Comparison of ENCODE assay signal across 8 mouse cellular contexts in genomic region chr19:3946715-3947114, GRCm38 (mm10). TPM values are rescaled to one million over a fixed set of nuclear protein-coding genes. Genes with fewer than 3 reads are reported as not detected.
DNase-seq lines count a peak whose midpoint lies in the region; ATAC-seq and TF ChIP-seq lines count a peak whose summit lies in the region.

No protein-coding gene starts in this region.

- no peak overlapping the region for H3K4me2 ChIP-seq in hindbrain, embryonic 11.5 days (replicated peaks; ENCODE audit: low read depth, low read length)
- no peak overlapping the region for H3K4me2 ChIP-seq in hindbrain, embryonic 13.5 days
- no peak overlapping the region for H3K4me2 ChIP-seq in forebrain, embryonic 11.5 days (ENCODE audit: low read depth, low read length, severe bottlenecking)
- H3K4me2 ChIP-seq in hindbrain, embryonic 16.5 days (ENCODE audit: low read length) = no peak overlapping the region
- H3K4me2 ChIP-seq in midbrain, embryonic 13.5 days (replicated peaks) = no peak overlapping the region

- no peak overlapping the region for H3K27ac ChIP-seq in hindbrain, embryonic 11.5 days (ENCODE audit: low read depth, low read length)
- no peak overlapping the region for H3K27ac ChIP-seq in hindbrain, embryonic 13.5 days
- no peak overlapping the region for H3K27ac ChIP-seq in bone marrow macrophage, adult 2 months (ENCODE audit: insufficient read depth, low read depth, low read length)
- H3K27ac ChIP-seq in forebrain, embryonic 11.5 days (ENCODE audit: low read depth, low read length) = no peak overlapping the region
- H3K27ac ChIP-seq in hindbrain, embryonic 16.5 days (ENCODE audit: low read depth, low read length) = no peak overlapping the region
- no peak overlapping the region for H3K27ac ChIP-seq in midbrain, embryonic 13.5 days

- H3K4me1 ChIP-seq in hindbrain, embryonic 11.5 days (replicated peaks; ENCODE audit: control insufficient read depth, insufficient read depth, low read length) = no peaks in the 10 kb centered on the region; the same call in 1 of the 2 replicates
- no peaks in the 10 kb centered on the region for H3K4me1 ChIP-seq in hindbrain, embryonic 13.5 days (replicated peaks)
- peaks cover 24% of the 10 kb centered on the region for H3K4me1 ChIP-seq in bone marrow macrophage, adult 2 months (ENCODE audit: control insufficient read depth, insufficient read depth, low read length)
- H3K4me1 ChIP-seq in forebrain, embryonic 11.5 days (replicated peaks; ENCODE audit: control insufficient read depth, insufficient read depth, low read length) = no peaks in the 10 kb centered on the region
- no peaks in the 10 kb centered on the region for H3K4me1 ChIP-seq in hindbrain, embryonic 16.5 days (ENCODE audit: control insufficient read depth, insufficient read depth, low read depth, low read length)
- peaks cover 3% of the 10 kb centered on the region for H3K4me1 ChIP-seq in midbrain, embryonic 13.5 days (replicated peaks)

- H3K9me3 ChIP-seq in hindbrain, embryonic 11.5 days (ENCODE audit: control insufficient read depth, low read length) = no peaks in the 10 kb centered on the region
- no peaks in the 10 kb centered on the region for H3K9me3 ChIP-seq in hindbrain, embryonic 13.5 days
- no peaks in the 10 kb centered on the region for H3K9me3 ChIP-seq in forebrain, embryonic 11.5 days (ENCODE audit: control insufficient read depth, low read length)
- no peaks in the 10 kb centered on the region for H3K9me3 ChIP-seq in hindbrain, embryonic 16.5 days (ENCODE audit: control insufficient read depth, low read length)
- no peaks in the 10 kb centered on the region for H3K9me3 ChIP-seq in midbrain, embryonic 13.5 days

- DNase-seq in hindbrain, embryonic 11.5 days (ENCODE audit: low spot score) = peak; percentile 78
- DNase-seq in forebrain, embryonic 11.5 days (ENCODE audit: low spot score) = peak; percentile 79
- DNase-seq in left cerebral cortex, postnatal 14 days (ENCODE audit: low spot score in 2 of 2) = peak; percentile 52 to 81
- DNase-seq in spleen, adult 12 weeks (ENCODE audit: low spot score) = peak; percentile 45

- peak; percentile 42; the same call in 1 of the 2 replicates for TF ChIP-seq CTCF in bone marrow macrophage, adult 2 months (IDR thresholded peaks at IDR 0.05; ENCODE audit: low read depth, low read length)

- peak; percentile 56; the same call in 1 of the 2 replicates for ATAC-seq in hindbrain, embryonic 11.5 days (ENCODE audit: low FRiP score)
- no peak for ATAC-seq in hindbrain, embryonic 13.5 days (ENCODE audit: low FRiP score)
- ATAC-seq in forebrain, embryonic 11.5 days (replicated peaks; ENCODE audit: low FRiP score) = 0 out of 2 replicates have a peak, but pooled peaks have one; percentile 27
- ATAC-seq in hindbrain, embryonic 16.5 days = peak; percentile 73
- ATAC-seq in midbrain, embryonic 13.5 days = peak; percentile 84

- no peaks in the 10 kb centered on the region for H3K36me3 ChIP-seq in hindbrain, embryonic 11.5 days (ENCODE audit: control insufficient read depth, insufficient read depth, low read length)
- no peaks in the 10 kb centered on the region for H3K36me3 ChIP-seq in hindbrain, embryonic 13.5 days
- no peaks in the 10 kb centered on the region for H3K36me3 ChIP-seq in forebrain, embryonic 11.5 days (ENCODE audit: control insufficient read depth, insufficient read depth, low read length)
- no peaks in the 10 kb centered on the region for H3K36me3 ChIP-seq in hindbrain, embryonic 16.5 days (ENCODE audit: control insufficient read depth, insufficient read depth, low read length)
- H3K36me3 ChIP-seq in midbrain, embryonic 13.5 days = no peaks in the 10 kb centered on the region

- no peak overlapping the region for H3K4me3 ChIP-seq in hindbrain, embryonic 11.5 days (ENCODE audit: low read depth, low read length)
- H3K4me3 ChIP-seq in hindbrain, embryonic 13.5 days = no peak overlapping the region
- H3K4me3 ChIP-seq in bone marrow macrophage, adult 2 months (ENCODE audit: insufficient read depth, low read length) = no peak overlapping the region
- no peak overlapping the region for H3K4me3 ChIP-seq in forebrain, embryonic 11.5 days (ENCODE audit: low read depth, low read length)
- no peak overlapping the region for H3K4me3 ChIP-seq in hindbrain, embryonic 16.5 days (ENCODE audit: low read length)
- H3K4me3 ChIP-seq in midbrain, embryonic 13.5 days (replicated peaks) = no peak overlapping the region

- peaks cover 2% of the 10 kb centered on the region; the same call in 1 of the 2 replicates for H3K27me3 ChIP-seq in hindbrain, embryonic 11.5 days (ENCODE audit: control insufficient read depth, insufficient read depth, low read length)
- H3K27me3 ChIP-seq in hindbrain, embryonic 13.5 days = peaks cover 19% of the 10 kb centered on the region
- no peaks in the 10 kb centered on the region for H3K27me3 ChIP-seq in forebrain, embryonic 11.5 days (ENCODE audit: control insufficient read depth, insufficient read depth, low read length)
- H3K27me3 ChIP-seq in hindbrain, embryonic 16.5 days (replicated peaks; ENCODE audit: control insufficient read depth, insufficient read depth, low read length) = peaks cover 3% of the 10 kb centered on the region; the same call in 1 of the 2 replicates
- H3K27me3 ChIP-seq in midbrain, embryonic 13.5 days = peaks cover 11% of the 10 kb centered on the region

- TF ChIP-seq POLR2A in bone marrow macrophage, adult 2 months (IDR thresholded peaks at IDR 0.05; ENCODE audit: borderline replicate concordance, low read depth, low read length) = no peak

- H3K9ac ChIP-seq in hindbrain, embryonic 11.5 days (ENCODE audit: low read depth, low read length) = no peak overlapping the region
- H3K9ac ChIP-seq in hindbrain, embryonic 13.5 days = no peak overlapping the region
- no peak overlapping the region for H3K9ac ChIP-seq in forebrain, embryonic 11.5 days (ENCODE audit: low read length)
- H3K9ac ChIP-seq in hindbrain, embryonic 16.5 days (ENCODE audit: low read depth, low read length) = no peak overlapping the region
- no peak overlapping the region for H3K9ac ChIP-seq in midbrain, embryonic 13.5 days (replicated peaks)

- intact Hi-C loops in left cerebral cortex, postnatal 14 days (cut with DNase I) = loop anchor here (1.0 to 2.0 kb wide), 2 partner anchors 34 to 66 kb away; partner anchors contain the start of gene Ndufv1

- 8% methylated on average over 2 of the region's 2 CpGs for WGBS in hindbrain, embryonic 11.5 days
- 8% methylated on average over 2 of the region's 2 CpGs for WGBS in hindbrain, embryonic 13.5 days
- WGBS in forebrain, embryonic 11.5 days = 19% methylated on average over 2 of the region's 2 CpGs
- WGBS in hindbrain, embryonic 16.5 days = 18% methylated on average over 2 of the region's 2 CpGs
- WGBS in midbrain, embryonic 13.5 days = 11% methylated on average over 2 of the region's 2 CpGs

RNA-seq across cellular contexts. Expression of gene Unc93b1, which starts 11.7 kb away (rescaled TPM):
- 5.1 and 6.4 TPM in 2 replicates for polyA plus RNA-seq in hindbrain, embryonic 11.5 days (2014; fragmentation: Nextera tagmentation; extraction: Ambion mirVana)
- polyA plus RNA-seq in hindbrain, embryonic 13.5 days (2015; fragmentation: Nextera tagmentation; extraction: Ambion mirVana) = 10.1 and 13.2 TPM in 2 replicates
- polyA plus RNA-seq in bone marrow macrophage, adult 2 months (2012; ENCODE audit: insufficient read depth, insufficient read length, missing spikeins) = 1,272 and 1,428 TPM in 2 replicates
- polyA plus RNA-seq in forebrain, embryonic 11.5 days (2014; fragmentation: Nextera tagmentation; extraction: Ambion mirVana) = 4.9 and 5.7 TPM in 2 replicates
- 12.4 and 14.1 TPM in 2 replicates for polyA plus RNA-seq in hindbrain, embryonic 16.5 days (2015; fragmentation: Nextera tagmentation; extraction: Ambion mirVana)
- total RNA-seq in left cerebral cortex, postnatal 14 days (2021) = 10 to 100 TPM; 16.0 to 18.4 TPM
- polyA plus RNA-seq in midbrain, embryonic 13.5 days (2015; fragmentation: Nextera tagmentation; extraction: Ambion mirVana) = 5.6 and 8.1 TPM in 2 replicates

RNA-seq across cellular contexts. Expression of gene Aldh3b3, which starts 11.7 kb away (rescaled TPM):
- polyA plus RNA-seq in hindbrain, embryonic 11.5 days (2014; fragmentation: Nextera tagmentation; extraction: Ambion mirVana) = not detected in 2 replicates
- polyA plus RNA-seq in hindbrain, embryonic 13.5 days (2015; fragmentation: Nextera tagmentation; extraction: Ambion mirVana) = not detected in 2 replicates
- polyA plus RNA-seq in bone marrow macrophage, adult 2 months (2012; ENCODE audit: insufficient read depth, insufficient read length, missing spikeins) = not detected in 2 replicates
- polyA plus RNA-seq in forebrain, embryonic 11.5 days (2014; fragmentation: Nextera tagmentation; extraction: Ambion mirVana) = not detected in 2 replicates
- polyA plus RNA-seq in hindbrain, embryonic 16.5 days (2015; fragmentation: Nextera tagmentation; extraction: Ambion mirVana) = not detected in 2 replicates
- total RNA-seq in left cerebral cortex, postnatal 14 days (2021) = under 1 TPM in 1 of 2 experiments, not detected in 1; 0.13 TPM
- not detected in 2 replicates for polyA plus RNA-seq in midbrain, embryonic 13.5 days (2015; fragmentation: Nextera tagmentation; extraction: Ambion mirVana)

RNA-seq across cellular contexts. Expression of gene Aldh3b1, which starts 17.1 kb away (rescaled TPM):
- polyA plus RNA-seq in hindbrain, embryonic 11.5 days (2014; fragmentation: Nextera tagmentation; extraction: Ambion mirVana) = 0.59 and 1.4 TPM in 2 replicates
- polyA plus RNA-seq in hindbrain, embryonic 13.5 days (2015; fragmentation: Nextera tagmentation; extraction: Ambion mirVana) = 1.9 and 2.1 TPM in 2 replicates
- polyA plus RNA-seq in bone marrow macrophage, adult 2 months (2012; ENCODE audit: insufficient read depth, insufficient read length, missing spikeins) = 83.9 and 85.6 TPM in 2 replicates
- polyA plus RNA-seq in forebrain, embryonic 11.5 days (2014; fragmentation: Nextera tagmentation; extraction: Ambion mirVana) = 0.35 and 0.64 TPM in 2 replicates
- 2.2 and 3.1 TPM in 2 replicates for polyA plus RNA-seq in hindbrain, embryonic 16.5 days (2015; fragmentation: Nextera tagmentation; extraction: Ambion mirVana)
- total RNA-seq in left cerebral cortex, postnatal 14 days (2021) = 1 to 10 TPM; 1.8 to 2.0 TPM
- polyA plus RNA-seq in midbrain, embryonic 13.5 days (2015; fragmentation: Nextera tagmentation; extraction: Ambion mirVana) = 0.80 and 1.1 TPM in 2 replicates

RNA-seq across cellular contexts. Expression of gene Aldh3b2, which starts 25.4 kb away (rescaled TPM):
- 1.5 and 2.3 TPM in 2 replicates for polyA plus RNA-seq in hindbrain, embryonic 11.5 days (2014; fragmentation: Nextera tagmentation; extraction: Ambion mirVana)
- 0.22 and 0.32 TPM in 2 replicates for polyA plus RNA-seq in hindbrain, embryonic 13.5 days (2015; fragmentation: Nextera tagmentation; extraction: Ambion mirVana)
- not detected in 2 replicates for polyA plus RNA-seq in bone marrow macrophage, adult 2 months (2012; ENCODE audit: insufficient read depth, insufficient read length, missing spikeins)
- 0.73 and 1.0 TPM in 2 replicates for polyA plus RNA-seq in forebrain, embryonic 11.5 days (2014; fragmentation: Nextera tagmentation; extraction: Ambion mirVana)
- 0.44 and 0.66 TPM in 2 replicates for polyA plus RNA-seq in hindbrain, embryonic 16.5 days (2015; fragmentation: Nextera tagmentation; extraction: Ambion mirVana)
- 1 to 10 TPM; 1.8 to 2.4 TPM for total RNA-seq in left cerebral cortex, postnatal 14 days (2021)
- polyA plus RNA-seq in midbrain, embryonic 13.5 days (2015; fragmentation: Nextera tagmentation; extraction: Ambion mirVana) = 0.09 and 0.18 TPM in 2 replicates

RNA-seq across cellular contexts. Expression of gene Ndufs8, which starts 34.1 kb away (rescaled TPM):
- 240 and 258 TPM in 2 replicates for polyA plus RNA-seq in hindbrain, embryonic 11.5 days (2014; fragmentation: Nextera tagmentation; extraction: Ambion mirVana)
- 261 and 264 TPM in 2 replicates for polyA plus RNA-seq in hindbrain, embryonic 13.5 days (2015; fragmentation: Nextera tagmentation; extraction: Ambion mirVana)
- 80.5 and 85.1 TPM in 2 replicates for polyA plus RNA-seq in bone marrow macrophage, adult 2 months (2012; ENCODE audit: insufficient read depth, insufficient read length, missing spikeins)
- 189 and 206 TPM in 2 replicates for polyA plus RNA-seq in forebrain, embryonic 11.5 days (2014; fragmentation: Nextera tagmentation; extraction: Ambion mirVana)
- polyA plus RNA-seq in hindbrain, embryonic 16.5 days (2015; fragmentation: Nextera tagmentation; extraction: Ambion mirVana) = 307 and 320 TPM in 2 replicates
- 100 to 1,000 TPM; 134 to 149 TPM for total RNA-seq in left cerebral cortex, postnatal 14 days (2021)
- polyA plus RNA-seq in midbrain, embryonic 13.5 days (2015; fragmentation: Nextera tagmentation; extraction: Ambion mirVana) = 232 TPM in 2 replicates

Comparison
In these comparisons a context has a peak if more than half of its experiments do, and no peak if none do; other contexts are left out.
1. RNA of gene Unc93b1, which starts 11.7 kb away (polyA plus RNA-seq): 1,272 to 1,428 TPM in bone marrow macrophage, adult 2 months; 10.1 to 13.2 TPM in hindbrain, embryonic 13.5 days, 12.4 to 14.1 TPM in hindbrain, embryonic 16.5 days, 5.6 to 8.1 TPM in midbrain, embryonic 13.5 days, 5.1 to 6.4 TPM in hindbrain, embryonic 11.5 days and 4.9 to 5.7 TPM in forebrain, embryonic 11.5 days; every median in the first group is over 10 times any median in the second.
2. RNA of gene Aldh3b1, which starts 17.1 kb away (polyA plus RNA-seq): 83.9 to 85.6 TPM in bone marrow macrophage, adult 2 months; 2.2 to 3.1 TPM in hindbrain, embryonic 16.5 days, 1.9 to 2.1 TPM in hindbrain, embryonic 13.5 days, 0.80 to 1.1 TPM in midbrain, embryonic 13.5 days, 0.59 to 1.4 TPM in hindbrain, embryonic 11.5 days and 0.35 to 0.64 TPM in forebrain, embryonic 11.5 days; every median in the first group is over 10 times any median in the second.
3. Peak in every context shown above with its lines, with median percentiles within 50 percentile points of each other: DNase-seq.